Mouse (Mus musculus) liver, postnatal 0 days (tissue): Measurements from ENCODE around the gene Tcf3.

Experiments used
- CTCF ChIP-seq: sonication (generic); IDR thresholded peaks from 2 replicates; pipeline ENCODE4 v1.5.1; 2016; ENCODE audit warnings: antibody characterized with exemption, low read depth
- EP300 ChIP-seq: IDR thresholded peaks from 2 replicates; pipeline ENCODE4 v1.6.1; 2016; ENCODE audit warnings: antibody characterized with exemption, low read depth, mild to moderate bottlenecking

- TF ChIP-seq CTCF (no peak), EP300 (no peak)
These were observed 34.1 kb downstream of the Tcf3 start, which contains the start of gene Mbd3 for GRCm38 (mm10) chr10:80399191-80399972.
